Mouse (Mus musculus) urinary bladder, postnatal 14 days (tissue): ENCODE results near the gene Zeb2.
"Not testable (repeated sequence)": the region's sequence is repeated elsewhere in the genome, so short reads cannot be mapped to it uniquely, and the experiment has no call there.

Experiments used
- DNase-seq: peaks from one replicate; pipeline ENCODE4 v3.0.0; 2021; ENCODE audit warnings: low spot score

Zeb2 gene

DNA sequence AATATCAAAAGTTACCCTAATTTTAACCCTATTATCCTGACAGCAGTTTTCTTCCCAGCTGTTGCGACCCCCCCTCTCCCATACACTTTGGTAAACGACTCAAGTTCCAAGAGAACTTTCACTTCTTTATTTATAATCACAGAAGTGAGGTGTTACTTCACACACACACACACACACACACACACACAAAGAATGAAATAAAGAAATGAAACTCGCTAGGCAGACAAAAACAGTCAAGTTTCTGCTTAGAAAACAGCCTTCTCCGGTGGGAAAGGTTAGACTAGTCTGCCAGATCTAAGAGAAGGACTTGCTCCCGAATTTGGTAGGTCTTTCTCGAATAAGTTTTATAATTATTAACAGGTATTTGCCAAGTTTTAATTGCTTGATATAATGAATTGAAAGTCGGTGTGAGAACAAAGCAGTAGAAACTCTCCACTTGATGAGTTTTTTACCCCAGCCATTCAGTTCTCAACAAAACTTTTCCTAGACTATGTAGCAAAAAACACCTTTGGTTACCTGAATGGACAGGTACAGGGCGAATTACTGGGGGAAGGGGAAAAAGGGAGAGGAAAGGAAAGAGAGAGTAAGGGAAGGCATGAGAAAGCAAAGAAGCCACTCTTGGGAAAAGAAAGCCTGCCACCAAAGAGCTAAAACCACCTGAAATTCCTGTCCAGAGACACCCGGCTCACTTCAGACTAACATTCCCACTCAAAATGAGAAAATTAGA, 5.0 kb downstream of the Zeb2 start:
- no peak for DNase-seq

DNA sequence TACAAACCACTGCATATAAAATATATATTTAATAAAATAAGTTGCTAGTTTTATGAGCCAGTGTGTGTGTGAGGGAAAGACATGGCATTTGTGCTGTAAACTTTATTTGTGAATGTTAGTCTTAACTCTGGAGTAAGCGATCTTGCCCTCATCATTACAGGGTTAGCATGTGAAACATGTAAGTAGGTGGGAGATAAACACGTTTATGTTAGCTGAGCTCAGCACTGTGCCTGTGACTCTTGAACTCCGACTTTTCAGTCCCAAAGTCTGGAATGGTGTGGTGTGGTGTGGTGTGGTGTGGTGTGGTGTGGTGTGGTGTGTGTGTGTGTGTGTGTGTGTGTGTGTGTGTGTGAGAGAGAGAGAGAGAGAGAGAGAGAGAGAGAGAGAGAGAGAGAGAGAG, 5.6 kb downstream of the Zeb2 start:
- DNase-seq = not testable (repeated sequence)

GRCm38 (mm10) chr2:45110757-45111411, 6.3 kb downstream of the Zeb2 start:
- DNase-seq = peak; percentile 50

- peak; percentile 38 for DNase-seq
These were observed 7.0 kb downstream of the Zeb2 start for GRCm38 (mm10) chr2:45109951-45110756.

DNA sequence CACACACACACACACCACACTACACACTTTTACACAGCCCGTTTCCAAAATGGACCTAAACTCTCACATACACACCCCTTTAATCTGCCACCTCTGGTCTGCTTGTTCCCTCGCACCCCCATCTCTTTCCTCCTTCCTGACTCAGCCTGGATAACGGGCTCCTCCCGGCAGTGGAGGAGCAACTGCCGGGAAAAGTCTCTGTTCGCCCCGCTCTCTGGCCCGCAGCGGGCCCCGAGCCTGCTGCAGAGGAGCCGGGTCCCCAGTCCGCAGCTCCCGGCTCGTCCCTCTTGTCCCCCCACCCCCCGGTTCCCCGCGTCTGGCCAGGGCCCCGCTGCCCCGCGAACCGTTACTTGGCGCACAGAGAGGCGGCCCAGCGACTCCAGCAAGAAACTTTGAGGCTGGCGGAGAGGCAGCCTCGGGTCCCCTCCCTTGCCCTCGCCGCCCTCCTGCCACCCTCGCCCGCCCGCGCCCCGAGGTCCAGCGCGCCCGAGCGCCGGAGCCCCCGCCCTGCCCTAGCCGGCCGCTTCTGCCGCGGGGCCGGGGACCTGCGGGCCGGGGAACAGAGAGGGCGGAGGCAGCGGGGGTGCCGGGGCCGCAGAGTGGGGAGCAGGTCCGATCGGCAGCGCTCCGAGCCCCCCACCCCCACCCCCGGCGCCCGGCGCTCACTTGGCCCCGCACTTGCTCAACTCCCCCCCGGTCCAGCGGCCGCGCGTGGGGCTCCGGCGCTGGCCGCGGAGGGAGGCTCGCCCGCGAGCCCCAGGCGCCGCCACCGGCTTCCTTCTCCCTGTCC, 7.8 kb downstream of the Zeb2 start:
- DNase-seq = no peak

- DNase-seq = peak; percentile 33
These were observed 8.6 kb downstream of the Zeb2 start for GRCm38 (mm10) chr2:45108521-45109091.

DNA sequence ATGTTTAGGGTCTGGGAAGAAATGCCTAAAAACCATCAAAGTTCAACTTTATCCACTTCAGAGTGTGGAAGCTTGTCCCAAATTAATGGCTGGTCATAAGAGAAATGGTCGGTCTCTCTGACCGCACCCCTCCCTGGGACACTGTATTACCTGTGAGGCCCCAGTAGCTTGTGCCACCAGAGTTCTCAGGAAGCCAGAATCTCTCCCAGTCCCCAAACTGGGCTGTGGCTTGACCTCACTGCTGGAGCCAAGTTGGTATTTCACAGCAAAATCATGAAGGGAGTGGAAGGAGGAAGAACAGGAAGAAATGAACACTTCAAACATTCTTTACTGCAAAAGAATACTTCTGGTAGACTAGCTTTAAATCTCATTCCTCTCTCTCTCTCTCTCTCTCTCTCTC, 9.6 kb downstream of the Zeb2 start:
- DNase-seq = no peak

GRCm38 (mm10) chr2:45105922-45106851, 11.0 kb downstream of the Zeb2 start:
- no peak for DNase-seq

- DNase-seq = no peak
These were observed 11.9 kb downstream of the Zeb2 start for GRCm38 (mm10) chr2:45105281-45105721.

GRCm38 (mm10) chr2:45104511-45105055, 12.6 kb downstream of the Zeb2 start:
- DNase-seq = no peak

GRCm38 (mm10) chr2:45104066-45104465, 13.1 kb downstream of the Zeb2 start:
- no peak for DNase-seq

GRCm38 (mm10) chr2:45103021-45103983, 13.9 kb downstream of the Zeb2 start:
- no peak for DNase-seq

DNA sequence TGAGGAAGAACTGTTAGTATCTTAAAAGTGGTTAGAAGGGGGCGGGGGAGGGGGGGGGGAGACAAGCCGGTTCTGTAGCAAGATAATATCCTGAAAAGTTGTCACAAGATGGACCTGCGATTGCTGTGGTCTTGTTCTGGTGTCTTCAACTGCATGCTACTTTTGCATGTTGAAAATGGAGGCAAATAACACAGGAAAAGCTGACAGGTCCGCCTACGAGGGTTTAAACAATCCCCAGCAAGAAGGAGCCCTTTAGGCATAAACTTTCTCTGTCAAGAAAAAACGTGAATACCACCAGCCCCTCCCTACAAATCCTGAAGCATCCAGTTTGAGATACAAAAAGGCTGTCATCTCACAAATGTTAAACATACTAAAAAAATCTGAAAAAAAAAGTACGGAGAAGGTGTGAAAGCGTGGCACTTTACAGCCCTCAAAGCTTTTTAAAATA, 15.0 kb downstream of the Zeb2 start:
- DNase-seq = no peak

DNA sequence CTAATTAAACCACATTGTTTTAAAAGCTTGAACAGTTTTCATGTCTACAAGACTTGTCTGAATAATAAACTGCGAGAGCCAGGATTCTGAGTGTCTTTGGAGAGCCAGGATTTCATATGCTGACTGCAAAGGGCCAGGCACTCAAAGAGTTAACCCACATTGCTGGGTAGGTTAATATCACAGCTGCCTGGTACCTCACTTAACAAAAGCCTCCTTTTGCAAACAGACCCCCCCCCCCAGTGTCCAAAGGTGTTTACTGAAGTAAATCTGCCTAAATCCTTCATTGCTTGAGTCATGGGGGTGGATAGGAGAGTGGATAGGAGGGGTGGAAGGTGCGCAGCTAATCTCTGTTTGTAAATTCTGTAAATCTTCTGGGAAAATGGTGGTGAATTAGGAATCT, 15.6 kb downstream of the Zeb2 start:
- DNase-seq = no peak

GRCm38 (mm10) chr2:45101040-45101439, 16.2 kb downstream of the Zeb2 start:
- no peak for DNase-seq

GRCm38 (mm10) chr2:45100628-45101027, 16.6 kb downstream of the Zeb2 start:
- no peak for DNase-seq

GRCm38 (mm10) chr2:45100017-45100416, 17.2 kb downstream of the Zeb2 start:
- DNase-seq = no peak

DNA sequence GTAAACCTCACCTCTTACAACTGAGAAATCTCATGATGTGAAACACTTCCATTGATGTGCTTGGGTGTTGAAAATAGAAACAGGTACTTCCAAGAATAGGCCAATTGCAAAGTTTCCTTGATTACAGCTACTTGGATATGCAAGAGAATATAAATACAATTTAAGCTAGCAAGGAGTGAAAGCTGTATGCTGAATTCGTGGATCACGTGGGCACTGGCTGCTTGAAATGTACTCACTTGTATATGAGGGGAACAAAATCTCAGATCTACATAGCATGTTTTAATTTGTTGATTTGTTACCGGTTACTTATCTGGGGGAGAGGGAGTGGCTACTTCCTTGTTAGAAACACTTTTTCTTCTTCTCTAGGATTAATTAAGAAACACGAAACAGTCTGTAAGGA, 18.1 kb downstream of the Zeb2 start:
- no peak for DNase-seq

- DNase-seq = no peak
These were observed 19.2 kb downstream of the Zeb2 start for GRCm38 (mm10) chr2:45097969-45098368.
